Mouse (Mus musculus): Measurements from ENCODE around the gene Kpnb1.
A peak's percentile ranks its signal among the peaks of the same experiment; 100 is the strongest.

Kpnb1 gene

GRCm38 (mm10) chr11:97139256-97139655, 48.4 kb downstream of the Kpnb1 start:
- DNase-seq: no peak

GRCm38 (mm10) chr11:97138554-97139226, 49.0 kb downstream of the Kpnb1 start:
- peak; percentile 17 for DNase-seq

GRCm38 (mm10) chr11:97133270-97133669, 54.4 kb downstream of the Kpnb1 start:
- DNase-seq: no peak

GRCm38 (mm10) chr11:97132185-97132584, 55.5 kb downstream of the Kpnb1 start:
- DNase-seq: no peak

- no peak for DNase-seq
Measured at GRCm38 (mm10) chr11:97131683-97132082, 56.0 kb downstream of the Kpnb1 start.

- DNase-seq: no peak
Measured at GRCm38 (mm10) chr11:97130318-97130717, 57.4 kb downstream of the Kpnb1 start.

GRCm38 (mm10) chr11:97128956-97129355, 58.7 kb downstream of the Kpnb1 start:
- no peak for DNase-seq

GRCm38 (mm10) chr11:97127470-97128223, 60.0 kb downstream of the Kpnb1 start:
- no peak for DNase-seq

GRCm38 (mm10) chr11:97126645-97127468, 60.8 kb downstream of the Kpnb1 start:
- DNase-seq: peak; percentile 58

GRCm38 (mm10) chr11:97124266-97125036, 63.2 kb downstream of the Kpnb1 start:
- DNase-seq: no peak

- DNase-seq: no peak
Measured at GRCm38 (mm10) chr11:97123282-97123890, 64.3 kb downstream of the Kpnb1 start.

- no peak for DNase-seq
Measured at GRCm38 (mm10) chr11:97120641-97121040, 67.0 kb downstream of the Kpnb1 start.

GRCm38 (mm10) chr11:97120221-97120620, 67.5 kb downstream of the Kpnb1 start:
- no peak for DNase-seq

GRCm38 (mm10) chr11:97115797-97116196, 71.9 kb downstream of the Kpnb1 start:
- no peak for DNase-seq

GRCm38 (mm10) chr11:97114671-97115601, 72.7 kb downstream of the Kpnb1 start, which contains the start of gene Tbx21:
Gene Tbx21 (minus strand): TSS chr11:97115331.
- DNase-seq: no peak

- DNase-seq: no peak
Measured at GRCm38 (mm10) chr11:97112519-97113125, 75.1 kb downstream of the Kpnb1 start.

Measured in lung, postnatal 14 days (tissue).